Mouse (Mus musculus) left cerebral cortex, postnatal 4 days (tissue): ENCODE results near the gene Gm2956. TPM values are rescaled to one million over a fixed set of nuclear protein-coding genes. Genes with fewer than 3 reads are reported as not detected.
"Not testable (repeated sequence)": the region's sequence is repeated elsewhere in the genome, so short reads cannot be mapped to it uniquely, and the experiment has no call there.

Experiments used
- DNase-seq: peaks from one replicate; pipeline ENCODE4 v3.0.0-alpha.2; 2022
- intact Hi-C: fragments of 180-260 bp; cut with DNase I; formaldehyde crosslinking; loops from one replicate; pipeline ENCODE4 v1.15.1; 2025
- total RNA-seq, 2 experiments: library from RNA; stranded (reverse); gene quantifications; 2 replicates each; pipeline ENCODE4 v1.2.3; 2021

Gm2956 gene
- 1 to 10 TPM; 1.7 to 1.8 TPM for total RNA-seq

- DNase-seq, intact Hi-C loops: not testable (repeated sequence)
Observed at GRCm38 (mm10) chr14:3332087-3332677, at the start of gene Gm2956. TSS of gene Gm2956 (plus strand) at chr14:3332627.

- intact Hi-C loops, DNase-seq: not testable (repeated sequence)
Observed at GRCm38 (mm10) chr14:3333406-3333805, 979 bp downstream of the Gm2956 start.

- DNase-seq, intact Hi-C loops: not testable (repeated sequence)
Observed at GRCm38 (mm10) chr14:3394793-3395192, 62.4 kb downstream of the Gm2956 start, which contains the start of gene Gm10413. TSS of gene Gm10413 (plus strand) at chr14:3395093.

Other genes with a start within 250 kb of the Gm2956 start
- gene Gm10340, start 198.6 kb upstream of the Gm2956 start, total RNA-seq: not detected
- under 1 TPM in 1 of 2 experiments, not detected in 1; 0.74 TPM for gene Gm5795, start 144.4 kb upstream of the Gm2956 start, total RNA-seq
- gene D830030K20Rik, start 124.1 kb upstream of the Gm2956 start, total RNA-seq: 10 to 100 TPM; 10.3 to 13.5 TPM
- not detected for gene Gm10413, start 62.5 kb downstream of the Gm2956 start, total RNA-seq
- 10 to 100 TPM; 18.6 to 18.8 TPM for gene Gm10409, start 80.0 kb downstream of the Gm2956 start, total RNA-seq
- 10 to 100 TPM in 1 of 2 experiments, 1 to 10 TPM in 1; 8.2 to 13.0 TPM for gene Gm3005, start 95.5 kb downstream of the Gm2956 start, total RNA-seq
- not detected for gene Gm10408, start 116.8 kb downstream of the Gm2956 start, total RNA-seq